Mouse (Mus musculus) urinary bladder, postnatal 4 days (tissue): ENCODE measurements at regions not wholly inside any gene's neighbourhood (a gene's known extent, or its start where the extent isn't known, plus 50 kb on each side); places are given as distances from the start of the nearest gene placed in this dataset.
"Not testable (repeated sequence)": the region's sequence is repeated elsewhere in the genome, so short reads cannot be mapped to it uniquely, and the experiment has no call there.

ENCODE experiments used
- DNase-seq, 2 experiments: peaks; one replicate each; pipeline ENCODE4 v3.0.0; 2021 to 2022; ENCODE audit warnings: low spot score in 2 of 2

DNA sequence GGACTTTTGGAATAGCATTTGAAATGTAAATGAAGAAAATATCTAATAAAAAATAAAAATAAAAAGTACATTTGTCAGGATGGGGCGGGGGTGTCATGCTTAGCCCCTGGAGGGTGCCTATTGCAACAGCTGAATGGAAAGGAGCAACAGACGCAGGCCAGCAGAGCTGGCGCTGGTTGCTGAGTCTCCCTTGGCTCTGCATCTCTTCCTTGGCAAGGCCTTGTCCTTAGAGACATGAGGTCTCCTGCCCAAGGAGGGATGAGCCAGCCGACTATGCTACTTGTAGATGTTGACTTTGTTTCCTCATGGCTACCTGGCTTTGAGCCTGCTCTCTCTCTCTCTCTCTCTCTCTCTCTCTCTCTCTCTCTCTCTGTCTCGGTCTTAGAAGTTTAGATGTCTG lies 166.4 kb downstream of the Opa1 start:
- DNase-seq, result no peak

DNA sequence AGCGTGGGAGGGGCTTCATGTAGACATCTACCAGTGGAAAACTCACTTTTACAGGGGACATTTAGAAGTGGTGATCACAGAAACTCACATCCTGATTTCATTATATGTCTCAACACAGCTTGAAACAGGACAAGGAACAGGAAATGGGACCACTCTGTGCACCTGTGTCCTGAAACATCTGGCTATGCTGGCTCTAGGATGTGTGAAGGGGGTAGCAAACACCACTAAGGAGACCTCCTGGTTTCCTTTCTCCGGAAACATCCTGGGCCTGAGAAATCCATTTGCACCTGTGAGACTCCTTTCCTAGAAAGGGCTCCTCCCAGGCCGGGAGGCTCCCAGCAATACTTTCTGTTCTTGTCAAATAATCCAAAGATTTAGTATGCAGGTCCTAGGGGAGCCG lies 167.1 kb downstream of the Opa1 start:
- DNase-seq, result no peak

GRCm38 (mm10) chr16:29749167-29749566 lies 170.0 kb downstream of the Opa1 start:
- DNase-seq, result no peak

- DNase-seq, result no peak
Measured at GRCm38 (mm10) chr16:29754579-29755199, 175.6 kb downstream of the Opa1 start.

- DNase-seq, result no peak
Measured at GRCm38 (mm10) chr16:29758246-29758645, 179.1 kb downstream of the Opa1 start.

GRCm38 (mm10) chr16:29759416-29759815 lies 180.3 kb downstream of the Opa1 start:
- no peak for DNase-seq

DNA sequence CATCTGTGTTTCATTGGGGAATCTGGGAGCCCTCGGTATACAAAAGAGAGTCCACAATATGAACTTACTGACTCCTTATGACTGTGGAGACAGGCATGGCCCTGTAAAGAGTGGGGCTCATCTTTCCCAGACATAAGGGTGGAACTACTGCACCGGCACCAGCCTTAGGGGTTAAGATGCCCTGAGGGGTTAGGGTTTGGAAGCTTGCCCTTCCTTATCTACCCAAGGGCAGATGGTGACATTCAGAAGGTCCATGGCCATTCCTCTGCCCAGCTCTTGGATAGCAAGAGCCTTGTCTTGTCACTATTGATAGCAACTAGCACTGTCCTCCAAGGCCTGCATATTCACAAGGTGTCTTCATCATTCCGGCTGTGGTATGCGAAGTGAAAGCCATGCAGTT lies 181.5 kb downstream of the Opa1 start:
- DNase-seq, result no peak

DNA sequence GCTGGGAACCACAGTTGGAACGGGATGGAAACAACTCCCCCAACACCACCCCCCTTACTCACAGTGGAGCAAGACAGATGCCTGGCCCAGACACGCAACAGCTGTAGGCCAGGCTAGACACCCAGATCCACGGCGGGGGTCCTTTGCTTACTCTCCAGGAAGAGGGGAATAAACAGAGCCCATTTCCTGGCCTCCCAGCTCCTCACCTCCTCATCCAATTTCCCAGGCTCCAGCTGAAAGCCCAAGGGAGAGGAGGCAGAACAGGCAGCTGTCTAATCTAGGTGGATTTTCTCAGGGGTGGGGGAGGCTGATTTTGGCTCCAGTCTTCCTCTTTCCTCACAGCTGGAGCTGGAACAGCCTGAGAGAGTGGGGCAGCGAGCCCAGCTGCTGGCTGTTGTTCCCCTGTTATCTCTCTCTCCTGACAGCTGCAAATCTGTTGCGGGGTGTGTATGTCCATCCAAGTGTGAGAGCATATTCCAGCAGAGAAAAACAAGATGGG lies 182.7 kb downstream of the Opa1 start:
- peak; percentile 70 to 82 for DNase-seq

- no peak for DNase-seq
Measured at GRCm38 (mm10) chr16:29764376-29764775, 185.2 kb downstream of the Opa1 start.

DNA sequence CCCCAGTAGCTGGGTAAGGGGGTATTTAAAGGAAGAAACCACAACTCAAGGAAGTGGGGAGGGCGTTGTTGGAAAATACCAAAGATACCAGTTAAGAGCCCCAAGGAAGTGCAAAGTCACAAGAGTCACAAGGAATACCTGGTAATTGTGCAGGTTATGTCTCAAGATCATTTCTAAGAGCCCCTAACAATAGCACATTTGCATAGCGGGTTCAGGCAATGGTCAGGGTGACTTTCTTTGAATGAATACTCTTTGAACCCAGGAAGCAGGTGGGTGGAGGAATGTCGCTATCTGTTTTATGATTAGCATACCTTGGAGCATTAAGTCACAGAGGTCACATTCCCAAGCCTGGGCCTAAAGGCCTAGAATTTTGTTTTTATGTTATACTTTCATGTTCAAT lies 186.7 kb downstream of the Opa1 start:
- DNase-seq, result not testable (repeated sequence)

DNA sequence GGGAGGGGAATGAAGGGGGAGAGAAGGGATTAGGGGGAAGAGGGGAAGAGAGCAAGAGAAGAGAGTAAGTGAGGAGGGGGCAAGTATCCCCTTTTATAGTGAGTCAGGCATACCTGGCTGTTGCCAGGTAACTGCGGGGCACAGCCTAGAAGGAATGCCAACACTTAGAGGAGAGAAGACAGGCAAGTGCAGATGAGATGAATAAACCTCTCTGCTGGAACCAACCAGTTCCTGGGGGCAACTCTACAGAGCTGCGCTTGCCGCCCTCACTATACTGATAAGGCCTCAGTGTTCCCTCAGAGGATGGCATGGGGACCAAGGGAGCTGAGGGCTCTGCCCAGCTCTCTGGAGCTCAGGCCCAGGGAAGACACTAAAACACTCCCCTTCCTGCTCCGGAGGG lies 192.2 kb downstream of the Opa1 start:
- no peak for DNase-seq

- DNase-seq, result no peak
Measured at GRCm38 (mm10) chr16:29771728-29772608, 192.8 kb downstream of the Opa1 start.

- DNase-seq, result no peak
Measured at GRCm38 (mm10) chr16:29772609-29772988, 193.5 kb downstream of the Opa1 start.

- DNase-seq, result no peak
Measured at GRCm38 (mm10) chr16:29773056-29773455, 193.9 kb downstream of the Opa1 start.

GRCm38 (mm10) chr16:29774949-29775348 lies 195.8 kb downstream of the Opa1 start:
- DNase-seq, result no peak

DNA sequence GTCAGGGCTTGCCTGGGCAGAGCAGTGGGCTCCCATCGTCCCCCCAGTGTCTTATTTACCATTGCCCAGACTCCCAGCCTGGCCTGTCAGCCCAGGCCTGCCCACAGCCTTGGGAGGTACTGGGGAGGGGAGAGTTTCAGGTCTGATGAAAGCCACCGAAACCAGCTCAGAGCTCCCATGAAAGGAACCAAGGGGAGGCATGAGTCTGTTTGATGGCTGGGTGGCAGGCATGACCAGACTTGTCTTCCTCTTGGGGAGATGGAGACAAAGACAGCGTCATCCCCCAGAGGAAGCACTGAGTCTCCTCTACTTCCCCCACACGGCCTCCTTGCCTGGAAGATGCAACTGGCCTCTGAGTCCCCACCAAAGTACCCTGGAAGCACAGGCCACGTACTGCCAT lies 196.7 kb downstream of the Opa1 start:
- DNase-seq, result no peak

DNA sequence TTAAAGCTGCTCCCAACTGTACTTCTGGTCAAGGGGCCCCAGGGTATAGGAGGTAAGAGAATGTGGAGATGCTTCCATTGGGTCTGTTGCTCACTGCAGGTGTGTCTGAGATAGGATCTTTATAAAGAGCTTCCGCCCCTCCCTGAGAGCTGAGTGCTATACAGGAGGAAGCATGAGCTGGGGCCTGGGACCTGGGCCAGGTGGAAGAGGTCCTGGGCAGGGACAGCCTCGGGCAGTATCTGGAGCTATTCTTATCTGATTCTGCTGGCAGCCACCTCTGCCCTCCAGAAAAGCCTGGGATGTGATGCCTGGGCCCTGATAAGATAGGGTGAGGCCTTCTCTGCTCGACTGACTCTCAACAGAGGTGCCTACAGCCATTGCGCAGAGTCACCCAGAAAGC lies 203.3 kb downstream of the Opa1 start:
- DNase-seq, result peak in 1 of 2 experiments; percentile 37

- no peak for DNase-seq
Measured at GRCm38 (mm10) chr16:29785114-29785513, 206.0 kb downstream of the Opa1 start.

DNA sequence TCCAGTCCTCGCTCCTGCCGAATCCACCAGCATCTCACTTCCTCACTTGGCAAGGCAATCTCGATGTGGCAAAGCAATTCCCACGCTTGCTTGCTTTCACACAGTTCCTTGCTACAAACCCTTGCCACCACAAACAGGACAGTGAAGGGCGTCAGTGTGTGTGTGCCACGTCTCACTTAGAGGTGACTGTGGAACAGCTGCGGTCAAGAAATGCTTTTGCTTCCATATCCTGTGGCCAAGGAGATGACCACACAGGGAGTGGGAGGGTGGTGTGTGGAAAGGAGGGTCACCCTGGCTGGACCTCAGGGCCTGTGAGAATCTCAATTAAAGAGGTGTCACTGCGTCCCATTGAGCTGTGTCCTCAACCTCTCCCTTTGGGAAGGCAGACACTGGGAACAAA lies 207.4 kb downstream of the Opa1 start:
- no peak for DNase-seq

GRCm38 (mm10) chr16:29787633-29788511 lies 208.7 kb downstream of the Opa1 start:
- DNase-seq, result no peak

DNA sequence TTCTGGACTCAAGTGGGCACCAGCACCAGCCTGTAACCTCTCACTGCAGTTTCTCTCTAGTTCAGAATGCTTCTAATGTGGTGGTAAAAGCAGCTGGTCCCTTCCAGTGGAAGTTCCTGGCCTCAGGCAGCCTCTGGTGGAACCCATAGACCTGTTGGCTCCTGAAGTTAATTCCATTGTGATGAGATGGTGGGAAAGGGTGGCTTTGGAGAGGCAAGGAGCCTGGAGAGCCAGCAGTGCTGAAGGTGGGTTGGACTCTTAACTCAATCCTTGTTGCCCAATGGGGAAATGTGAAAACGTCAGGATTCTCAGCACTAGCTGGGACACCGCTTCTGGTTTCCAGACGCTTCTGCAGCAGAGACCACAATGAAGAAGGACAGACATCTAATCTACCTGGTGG lies 210.9 kb downstream of the Opa1 start:
- DNase-seq, result no peak

DNA sequence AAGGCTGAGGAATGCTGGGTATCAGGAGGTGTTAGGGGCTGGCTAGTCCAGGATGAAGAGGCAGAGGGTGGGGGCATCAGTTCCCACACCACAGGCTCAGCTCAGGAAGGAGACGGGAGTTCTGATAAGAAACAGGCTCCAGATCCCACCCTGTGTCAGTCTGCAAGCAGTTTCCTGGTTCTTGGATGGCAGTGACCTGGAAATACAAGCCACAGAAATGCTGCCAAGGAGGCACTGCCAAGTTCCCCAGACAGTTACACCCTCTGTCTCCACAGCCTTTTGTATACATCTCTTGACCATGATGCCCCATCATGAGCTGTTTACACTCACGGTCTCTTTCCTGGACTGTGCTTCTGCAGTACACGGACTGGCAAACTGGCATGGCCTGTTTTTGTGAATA lies 220.1 kb downstream of the Opa1 start:
- DNase-seq, result no peak
